Mouse (Mus musculus) hindbrain, embryonic 12.5 days (tissue): ENCODE data around the gene Krt27. TPM values are rescaled to one million over a fixed set of nuclear protein-coding genes. Genes with fewer than 3 reads are reported as not detected.

Experiments used
- ATAC-seq: fragments of 200-750 bp; cut with Nextera tagmentation; 2 replicates; pipeline ENCODE4 v1.8.0; 2017; ENCODE audit warnings: moderate TSS enrichment; ENCODE audit not compliant: low FRiP score
- H3K27ac ChIP-seq: fragments of 300-500 bp; sonication (generic); 2 replicates; pipeline ENCODE4 v1.5.1; 2016; ENCODE audit warnings: mild to moderate bottlenecking
- H3K27me3 ChIP-seq: fragments of 300-500 bp; sonication (generic); 2 replicates; pipeline ENCODE4 v1.6.1; 2016; ENCODE audit warnings: mild to moderate bottlenecking
- H3K36me3 ChIP-seq: fragments of 300-500 bp; sonication (generic); 2 replicates; pipeline ENCODE4 v1.6.1; 2016; ENCODE audit warnings: mild to moderate bottlenecking
- H3K4me1 ChIP-seq: fragments of 300-500 bp; sonication (generic); 2 replicates; pipeline ENCODE4 v1.6.1; 2016
- H3K4me2 ChIP-seq: fragments of 300-500 bp; sonication (generic); replicated peaks from 2 replicates; pipeline ENCODE4 v1.6.1; 2016; ENCODE audit warnings: mild to moderate bottlenecking
- H3K4me3 ChIP-seq: fragments of 300-500 bp; sonication (generic); 2 replicates; pipeline ENCODE4 v1.5.1; 2016; ENCODE audit warnings: mild to moderate bottlenecking
- H3K9ac ChIP-seq: fragments of 300-500 bp; sonication (generic); 2 replicates; pipeline ENCODE4 v1.6.1; 2016; ENCODE audit warnings: mild to moderate bottlenecking, moderate library complexity
- H3K9me3 ChIP-seq: fragments of 300-500 bp; sonication (generic); replicated peaks from 2 replicates; pipeline ENCODE4 v1.6.1; 2016; ENCODE audit warnings: mild to moderate bottlenecking
- WGBS: fragments of 180-500 bp; shearing (Covaris S2); methylation state at CpG from one replicate; pipeline ENCODE4 v1.1.7; 2016; 5-methylcytosine and 5-hydroxymethylcytosine counted together
- polyA plus RNA-seq: library from polyadenylated mRNA; unstranded; fragments of >200 nt; fragmentation: Nextera tagmentation; extraction: Ambion mirVana; gene quantifications from 2 replicates; pipeline ENCODE4 v1.2.1, GENCODE M21; 2016

Krt27 gene
- polyA plus RNA-seq, 1 experiment from 2014 or later: not detected

DNA sequence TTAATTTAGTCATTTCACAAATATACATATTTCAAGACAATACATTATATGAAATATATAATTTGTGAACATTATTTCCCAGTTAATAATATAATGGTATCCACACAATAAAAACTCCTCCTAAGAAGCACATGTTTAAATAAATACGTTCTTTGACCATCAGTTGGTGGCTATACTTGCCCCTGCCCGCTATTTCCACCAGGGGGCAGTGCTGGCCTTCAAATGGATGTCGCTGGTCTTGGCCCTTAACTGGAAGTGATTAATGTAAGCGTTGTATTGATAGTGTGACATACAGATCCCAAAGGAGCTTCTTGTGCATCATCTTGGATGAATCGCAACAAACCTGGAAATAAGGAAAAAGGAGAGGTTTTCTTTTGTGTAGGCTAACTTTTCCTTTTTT, 28.7 kb upstream of the Krt27 start:
- no peak overlapping the region for H3K9ac ChIP-seq
- no peak overlapping the region for H3K4me2 ChIP-seq
- H3K9me3 ChIP-seq: no peaks in the 10 kb centered on the region
- H3K4me1 ChIP-seq: no peaks in the 10 kb centered on the region
- ATAC-seq: no peak
- 20% methylated on average over 5 of the region's 5 CpGs for WGBS
- no peak overlapping the region for H3K27ac ChIP-seq
- H3K4me3 ChIP-seq: no peak overlapping the region
- no peaks in the 10 kb centered on the region for H3K36me3 ChIP-seq
- H3K27me3 ChIP-seq: peaks cover 20% of the 10 kb centered on the region

DNA sequence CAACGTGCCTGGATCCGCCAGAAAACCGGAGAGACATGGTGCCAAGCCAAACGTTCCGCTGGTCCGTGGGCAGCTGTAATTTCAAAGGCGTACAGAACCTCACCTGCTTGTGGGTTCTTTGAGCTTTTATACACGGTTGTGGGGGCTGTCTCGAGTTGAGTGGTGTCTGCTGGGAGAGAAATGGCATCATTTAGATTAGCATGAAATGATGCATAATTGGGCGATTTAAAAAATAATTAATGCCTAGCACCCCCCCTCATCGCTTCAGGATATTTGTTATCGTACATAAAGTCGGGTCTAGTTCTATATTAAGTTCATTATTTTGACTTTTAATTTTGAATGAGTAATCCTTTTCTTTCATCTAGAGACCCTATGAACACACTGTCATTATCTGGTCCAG, 23.9 kb upstream of the Krt27 start, which contains the start of gene Krt28:
Krt28 (minus strand) TSS at position 101 of the 400 bp plus-strand sequence.
- no peak for ATAC-seq
- no peak within 1 kb of the TSS for H3K27ac ChIP-seq
- H3K4me3 ChIP-seq: no peak within 1 kb of the TSS
- no peaks in the 10 kb centered on the region for H3K4me1 ChIP-seq
- H3K9ac ChIP-seq: no peak within 1 kb of the TSS
- H3K4me2 ChIP-seq: no peak within 1 kb of the TSS
- 82% methylated on average over 13 of the region's 13 CpGs for WGBS
- no peaks in the 10 kb centered on the region for H3K9me3 ChIP-seq
- no peaks in the 10 kb centered on the region for H3K36me3 ChIP-seq
- no peaks in the 10 kb centered on the region for H3K27me3 ChIP-seq

DNA sequence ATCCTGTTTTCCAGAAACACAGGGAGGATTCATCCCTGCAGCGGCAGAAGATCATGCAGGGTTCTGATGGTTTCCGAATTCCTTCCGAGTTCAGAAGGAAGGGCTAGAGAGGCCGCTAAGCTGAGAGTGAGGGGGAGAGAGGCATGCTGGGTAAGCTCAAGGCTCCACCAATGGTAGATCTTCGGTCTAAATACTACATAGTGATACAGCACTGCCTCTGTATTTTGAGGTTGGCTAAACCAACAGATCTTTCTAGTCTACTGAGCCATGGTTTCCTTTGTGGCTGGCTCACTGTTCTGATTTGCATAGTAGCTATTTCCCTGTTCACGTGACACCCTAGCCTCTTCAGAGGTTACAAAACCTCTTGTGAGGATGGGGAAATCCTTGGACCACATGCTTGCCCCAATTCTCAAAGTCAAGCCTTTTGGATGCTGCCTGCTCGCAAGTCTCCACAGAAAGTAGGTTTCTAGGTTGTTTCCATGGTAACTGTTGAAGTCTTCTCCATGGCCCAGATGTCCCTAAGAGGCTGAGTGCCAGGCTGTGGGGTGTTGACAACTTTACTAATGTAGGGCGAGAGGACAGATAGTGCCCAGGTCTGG, 19.0 kb upstream of the Krt27 start:
- no peaks in the 10 kb centered on the region for H3K36me3 ChIP-seq
- H3K4me2 ChIP-seq: no peak overlapping the region
- no peaks in the 10 kb centered on the region for H3K27me3 ChIP-seq
- 87% methylated on average over 8 of the region's 8 CpGs for WGBS
- H3K4me3 ChIP-seq: no peak overlapping the region
- no peaks in the 10 kb centered on the region for H3K9me3 ChIP-seq
- no peaks in the 10 kb centered on the region for H3K4me1 ChIP-seq
- no peak overlapping the region for H3K9ac ChIP-seq
- no peak for ATAC-seq
- H3K27ac ChIP-seq: no peak overlapping the region

DNA sequence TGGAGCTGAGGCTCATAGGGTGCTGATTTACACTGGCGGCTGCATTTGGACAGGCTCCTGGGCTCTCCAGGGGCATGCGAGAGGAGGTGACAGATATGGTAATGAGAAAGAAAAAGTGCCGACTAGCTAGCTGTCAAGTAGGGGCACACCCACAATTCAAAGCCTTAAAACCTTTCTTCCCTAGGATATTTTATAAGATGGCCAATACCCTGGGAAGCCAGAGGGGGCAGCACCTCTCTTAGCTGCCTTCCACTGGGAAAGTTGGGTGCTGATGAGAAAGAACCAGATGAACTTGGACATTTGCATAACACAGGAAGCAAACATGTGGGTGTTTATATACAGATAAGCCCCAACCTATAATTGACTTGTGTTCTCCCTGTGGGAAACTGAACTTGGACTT, 18.3 kb upstream of the Krt27 start:
- Histone ChIP-seq H3K9ac (no peak overlapping the region), H3K27me3 (no peaks in the 10 kb centered on the region), H3K27ac (no peak overlapping the region), H3K4me3 (no peak overlapping the region), H3K36me3 (no peaks in the 10 kb centered on the region), H3K9me3 (no peaks in the 10 kb centered on the region), H3K4me1 (no peaks in the 10 kb centered on the region), H3K4me2 (no peak overlapping the region)
- no peak for ATAC-seq
- WGBS: 14% methylated on average over 3 of the region's 3 CpGs

DNA sequence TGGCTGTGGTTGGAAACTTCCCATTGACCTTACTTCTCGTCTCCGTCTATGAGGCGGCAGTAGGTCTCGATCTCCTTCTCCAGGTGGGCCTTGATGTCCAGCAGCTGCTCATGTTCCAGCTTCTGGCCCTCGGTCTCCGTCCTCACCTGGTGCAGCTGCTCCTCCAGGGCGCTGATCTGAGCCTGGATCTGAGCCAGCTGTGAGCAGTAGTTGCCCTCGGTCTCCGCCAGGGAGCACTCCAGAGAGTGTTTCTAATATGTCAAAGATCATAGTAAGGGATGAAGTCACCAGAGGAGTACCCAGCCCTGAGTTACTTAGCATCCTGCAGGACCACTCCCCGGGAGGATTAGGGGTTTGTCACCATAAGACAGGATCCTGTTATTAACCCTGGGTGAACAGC, 15.9 kb upstream of the Krt27 start:
- ATAC-seq: no peak
- no peak overlapping the region for H3K9ac ChIP-seq

DNA sequence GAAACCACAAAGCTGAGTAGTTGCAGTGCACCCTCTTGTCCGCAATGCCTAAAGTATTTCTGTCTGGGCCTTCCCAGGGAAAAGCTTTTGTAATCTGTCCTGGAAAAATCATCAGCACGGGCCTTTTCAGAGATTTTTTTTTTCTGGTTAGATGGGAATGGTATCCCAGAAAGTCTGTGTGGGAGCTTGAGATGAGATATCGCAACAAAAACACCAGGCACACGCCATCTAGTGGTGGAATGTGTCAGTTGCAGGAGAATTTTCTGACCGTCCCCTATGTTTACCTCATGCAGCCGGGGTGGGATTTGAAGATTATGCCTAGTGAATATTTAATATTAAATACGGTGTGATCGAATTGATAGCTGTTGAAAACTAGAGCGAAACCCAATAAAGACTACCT, 13.5 kb upstream of the Krt27 start:
- H3K4me1 ChIP-seq: no peaks in the 10 kb centered on the region
- no peak overlapping the region for H3K27ac ChIP-seq
- H3K4me2 ChIP-seq: no peak overlapping the region
- WGBS: 25% methylated on average over 9 of the region's 9 CpGs
- no peaks in the 10 kb centered on the region for H3K27me3 ChIP-seq
- ATAC-seq: no peak
- H3K36me3 ChIP-seq: no peaks in the 10 kb centered on the region
- no peak overlapping the region for H3K9ac ChIP-seq
- no peaks in the 10 kb centered on the region for H3K9me3 ChIP-seq
- no peak overlapping the region for H3K4me3 ChIP-seq

More for the DNA sequence above, 15.9 kb upstream of the Krt27 start:
- Histone ChIP-seq H3K9me3 (no peaks in the 10 kb centered on the region), H3K4me3 (no peak overlapping the region), H3K27ac (no peak overlapping the region), H3K4me2 (no peak overlapping the region), H3K4me1 (no peaks in the 10 kb centered on the region), H3K27me3 (no peaks in the 10 kb centered on the region), H3K36me3 (no peaks in the 10 kb centered on the region)
- 48% methylated on average over 10 of the region's 10 CpGs for WGBS

DNA sequence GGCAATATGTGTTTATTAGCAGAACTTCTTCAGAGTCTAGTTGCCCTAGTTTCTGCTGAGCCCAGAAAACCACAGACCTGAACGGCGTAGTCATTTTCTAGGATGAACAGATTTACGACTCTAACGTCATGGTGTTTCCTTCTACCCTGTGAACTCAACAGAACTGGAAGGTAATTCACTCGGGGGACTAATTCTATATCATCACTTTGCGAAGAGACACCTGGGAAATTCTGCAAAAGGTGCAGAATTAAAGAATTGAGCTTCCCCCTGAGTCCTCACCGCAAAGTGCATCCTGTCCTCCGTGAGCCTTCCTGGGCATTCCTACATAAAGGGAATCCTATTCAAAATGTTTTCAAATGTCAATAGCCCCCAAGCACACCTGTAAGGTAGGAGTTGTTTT, 10.5 kb upstream of the Krt27 start:
- Histone ChIP-seq H3K9ac (no peak overlapping the region), H3K9me3 (no peaks in the 10 kb centered on the region), H3K27ac (no peak overlapping the region), H3K4me3 (no peak overlapping the region), H3K4me2 (no peak overlapping the region), H3K36me3 (no peaks in the 10 kb centered on the region), H3K27me3 (no peaks in the 10 kb centered on the region), H3K4me1 (no peaks in the 10 kb centered on the region)
- no peak for ATAC-seq
- 93% methylated on average over 8 of the region's 8 CpGs for WGBS

DNA sequence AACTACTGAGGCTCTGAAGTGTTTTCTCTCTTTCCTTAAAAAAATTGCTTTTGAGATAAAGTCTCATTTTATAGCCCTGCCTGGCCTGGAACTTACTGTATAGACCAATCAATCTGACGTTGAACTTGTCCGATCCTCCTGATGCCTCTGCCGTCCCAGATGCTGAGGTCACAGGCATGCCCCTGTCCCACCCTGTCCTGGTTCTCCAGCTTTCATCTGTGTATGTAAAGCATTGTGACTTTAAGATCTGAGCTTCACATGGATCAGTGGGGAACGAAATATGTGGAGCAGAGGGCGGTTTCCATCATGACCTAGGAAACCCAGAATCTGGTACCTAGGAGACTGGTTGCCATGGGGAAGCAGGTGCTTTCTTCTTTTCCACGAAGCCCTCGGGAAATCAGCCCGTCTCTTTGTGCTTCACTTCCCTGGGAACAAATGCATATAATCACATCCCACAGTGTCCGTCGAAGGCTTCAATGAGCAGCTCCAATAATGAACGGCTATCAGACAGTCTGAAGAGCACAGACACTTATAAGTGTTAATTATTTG, 11.5 kb downstream of the Krt27 start:
- Histone ChIP-seq H3K4me3 (no peak overlapping the region), H3K27me3 (0 out of 2 replicates have a peak, but pooled peaks cover under 1% of the 10 kb centered on the region), H3K9ac (no peak overlapping the region), H3K27ac (peak overlapping the region; percentile 55), H3K4me1 (peaks cover 7% of the 10 kb centered on the region), H3K9me3 (no peaks in the 10 kb centered on the region), H3K4me2 (peak overlapping the region; percentile 11; the same call in 1 of the 2 replicates), H3K36me3 (no peaks in the 10 kb centered on the region)
- peak; percentile 58; the same call in 1 of the 2 replicates for ATAC-seq
- WGBS: 40% methylated on average over 11 of the region's 11 CpGs

DNA sequence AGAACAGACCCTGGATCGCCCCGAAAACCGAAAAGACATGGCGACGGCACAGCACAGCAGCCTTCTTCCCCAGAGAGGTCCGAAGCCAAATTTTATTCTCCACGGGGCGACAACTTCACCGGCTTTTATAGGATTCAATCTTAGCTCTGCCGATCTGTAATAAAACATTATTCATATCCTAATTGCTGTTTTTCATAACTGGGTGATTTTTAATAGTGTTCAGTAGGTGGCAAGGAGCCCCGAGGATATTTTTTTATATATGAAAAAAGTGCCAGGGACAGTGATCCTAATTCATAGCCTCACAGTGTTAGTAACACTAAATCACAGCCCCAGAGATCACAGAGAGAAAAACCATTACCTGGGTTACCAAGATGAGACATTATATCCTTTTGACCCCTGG, 13.0 kb downstream of the Krt27 start, which contains the start of gene Krt26:
Krt26 (minus strand) TSS at position 101 of the 400 bp plus-strand sequence.
- WGBS: 91% methylated on average over 11 of the region's 11 CpGs
- peaks cover 7% of the 10 kb centered on the region for H3K4me1 ChIP-seq
- H3K27ac ChIP-seq: no peak within 1 kb of the TSS
- no peaks in the 10 kb centered on the region for H3K36me3 ChIP-seq
- H3K27me3 ChIP-seq: no peaks in the 10 kb centered on the region
- no peak within 1 kb of the TSS for H3K4me2 ChIP-seq
- H3K9ac ChIP-seq: no peak within 1 kb of the TSS
- H3K9me3 ChIP-seq: no peaks in the 10 kb centered on the region
- H3K4me3 ChIP-seq: no peak within 1 kb of the TSS
- no peak for ATAC-seq

DNA sequence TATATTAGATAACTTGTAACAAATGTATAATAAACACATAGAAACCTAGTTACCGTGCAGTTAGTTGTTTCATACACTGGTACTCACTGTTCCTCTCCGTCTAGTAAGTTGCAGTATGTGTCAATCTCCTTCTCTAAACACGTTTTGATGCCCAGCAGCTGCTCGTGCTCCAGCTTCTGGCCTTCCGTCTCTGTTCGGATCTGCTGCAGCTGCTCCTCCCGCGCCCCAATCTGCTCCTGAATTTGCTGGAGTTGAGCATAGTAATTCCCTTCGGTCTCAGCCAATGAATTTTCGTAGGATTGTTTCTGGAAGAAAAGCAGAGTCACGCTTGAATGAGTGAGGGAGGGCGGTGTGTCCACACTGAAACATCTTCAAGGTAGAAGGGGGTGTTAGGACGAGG, 17.5 kb downstream of the Krt27 start:
- no peaks in the 10 kb centered on the region for H3K9me3 ChIP-seq
- H3K27ac ChIP-seq: no peak overlapping the region
- H3K36me3 ChIP-seq: no peaks in the 10 kb centered on the region
- no peaks in the 10 kb centered on the region for H3K27me3 ChIP-seq
- H3K4me3 ChIP-seq: no peak overlapping the region
- H3K9ac ChIP-seq: no peak overlapping the region
- no peak for ATAC-seq
- no peak overlapping the region for H3K4me2 ChIP-seq
- 56% methylated on average over 13 of the region's 13 CpGs for WGBS
- H3K4me1 ChIP-seq: no peaks in the 10 kb centered on the region

DNA sequence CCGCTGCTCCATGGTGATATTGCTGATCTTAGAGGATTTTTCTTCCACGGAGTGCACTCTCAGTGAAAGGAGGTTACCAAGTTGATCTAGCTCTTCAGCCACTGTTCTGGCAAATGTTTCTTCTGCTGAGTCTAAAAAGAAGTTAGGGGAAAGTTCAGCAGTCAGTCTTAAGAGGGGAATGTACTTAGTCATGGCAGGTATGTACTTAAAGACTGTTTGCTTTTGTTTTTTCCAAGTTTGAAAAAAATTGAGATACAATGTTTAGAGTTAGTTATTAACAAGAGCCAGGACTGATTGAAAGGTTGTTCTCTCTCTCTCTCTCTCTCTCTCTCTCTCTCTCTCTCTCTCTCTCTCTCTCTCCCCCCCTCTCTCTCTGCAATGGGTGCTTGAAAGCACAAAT, 21.2 kb downstream of the Krt27 start:
- Histone ChIP-seq H3K36me3 (no peaks in the 10 kb centered on the region), H3K9ac (no peak overlapping the region), H3K4me1 (0 out of 2 replicates have a peak, but pooled peaks cover 3% of the 10 kb centered on the region), H3K9me3 (no peaks in the 10 kb centered on the region), H3K4me2 (no peak overlapping the region), H3K4me3 (no peak overlapping the region), H3K27ac (no peak overlapping the region), H3K27me3 (no peaks in the 10 kb centered on the region)
- no peak for ATAC-seq
- WGBS: 61% methylated on average over 2 of the region's 2 CpGs

DNA sequence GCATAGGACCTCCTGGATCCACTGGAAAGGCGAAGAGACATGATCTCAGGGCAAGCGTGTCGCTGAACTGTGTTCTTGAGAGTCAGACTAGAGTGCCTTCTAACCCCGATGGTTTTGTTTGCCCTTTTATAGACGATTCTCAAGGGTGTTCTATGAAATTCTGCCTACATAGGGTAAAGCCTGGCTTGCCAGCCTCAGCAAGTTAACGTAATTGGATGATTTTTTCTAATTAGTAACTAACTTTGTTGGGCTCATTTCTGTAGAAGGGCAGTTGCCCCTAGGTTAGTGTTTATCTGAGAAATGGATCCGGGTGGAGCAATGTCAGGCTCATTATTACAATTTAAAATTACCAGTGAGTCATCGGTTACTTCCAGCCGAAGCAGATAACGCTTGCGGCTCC, 28.1 kb downstream of the Krt27 start, which contains the start of gene Krt25:
Krt25 (minus strand) TSS at position 101 of the 400 bp plus-strand sequence.
- no peaks in the 10 kb centered on the region for H3K36me3 ChIP-seq
- WGBS: 94% methylated on average over 11 of the region's 11 CpGs
- H3K4me1 ChIP-seq: 0 out of 2 replicates have a peak, but pooled peaks cover 3% of the 10 kb centered on the region
- ATAC-seq: no peak
- H3K27ac ChIP-seq: no peak within 1 kb of the TSS
- H3K4me3 ChIP-seq: no peak within 1 kb of the TSS
- H3K27me3 ChIP-seq: no peaks in the 10 kb centered on the region
- no peak within 1 kb of the TSS for H3K9ac ChIP-seq
- no peak within 1 kb of the TSS for H3K4me2 ChIP-seq
- no peaks in the 10 kb centered on the region for H3K9me3 ChIP-seq

DNA sequence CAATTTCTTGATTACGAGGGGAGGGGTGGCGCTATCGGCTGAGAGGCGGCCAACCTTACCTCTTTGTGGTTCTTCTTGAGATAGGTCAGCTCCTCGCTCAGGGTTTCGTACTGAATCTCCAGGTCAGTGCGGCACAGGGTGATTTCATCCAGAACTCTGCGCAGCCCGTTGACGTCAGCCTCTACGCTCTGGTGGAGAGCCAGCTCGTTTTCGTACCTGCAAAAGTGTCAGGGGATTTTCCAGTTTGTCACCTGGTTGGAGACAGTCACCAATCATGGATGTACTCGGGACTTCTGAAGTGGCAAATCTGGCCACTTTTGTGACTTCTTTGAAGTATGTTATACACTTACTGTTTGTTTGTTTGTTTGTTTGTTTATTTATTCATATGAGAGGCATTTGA, 29.8 kb downstream of the Krt27 start:
- no peak overlapping the region for H3K4me2 ChIP-seq
- H3K9ac ChIP-seq: no peak overlapping the region
- H3K9me3 ChIP-seq: no peaks in the 10 kb centered on the region
- 0 out of 2 replicates have a peak, but pooled peaks cover 4% of the 10 kb centered on the region for H3K4me1 ChIP-seq
- 88% methylated on average over 14 of the region's 14 CpGs for WGBS
- no peaks in the 10 kb centered on the region for H3K27me3 ChIP-seq
- H3K27ac ChIP-seq: no peak overlapping the region
- H3K36me3 ChIP-seq: no peaks in the 10 kb centered on the region
- H3K4me3 ChIP-seq: no peak overlapping the region
- ATAC-seq: no peak
